Mouse (Mus musculus): ENCODE results near the gene Fgfr2.
A peak's percentile ranks its signal among the peaks of the same experiment; 100 is the strongest.

Fgfr2 gene

DNA sequence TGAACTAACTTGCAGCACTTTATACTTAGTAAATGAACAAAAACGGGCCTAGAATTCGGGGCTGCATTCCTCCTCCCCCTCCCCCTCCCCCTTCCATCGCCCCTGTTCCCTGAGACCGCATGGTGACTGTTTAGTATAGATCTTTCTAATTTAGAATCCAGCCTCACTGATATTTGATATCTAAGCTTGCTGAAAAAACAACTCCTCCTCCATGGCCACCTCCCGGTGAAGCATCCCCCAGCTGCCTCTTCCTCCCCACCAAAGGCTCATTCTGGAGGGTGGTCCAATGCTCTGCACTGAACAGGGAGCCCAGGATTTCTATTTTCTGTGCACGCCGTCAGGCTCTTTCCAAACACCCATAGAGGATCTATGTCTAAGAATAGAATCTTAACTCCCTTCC is 1804.8 kb downstream of the Fgfr2 start:
- no peak for DNase-seq (ENCODE audit: low spot score)

GRCm38 (mm10) chr7:131317587-131317986 is 1805.6 kb downstream of the Fgfr2 start:
- no peak for DNase-seq (ENCODE audit: low spot score)

- DNase-seq (ENCODE audit: low spot score) = no peak
These were observed 1808.7 kb downstream of the Fgfr2 start for GRCm38 (mm10) chr7:131314493-131314892.

- no peak for DNase-seq (ENCODE audit: low spot score)
These were observed 1816.4 kb downstream of the Fgfr2 start for GRCm38 (mm10) chr7:131306733-131307132.

DNA sequence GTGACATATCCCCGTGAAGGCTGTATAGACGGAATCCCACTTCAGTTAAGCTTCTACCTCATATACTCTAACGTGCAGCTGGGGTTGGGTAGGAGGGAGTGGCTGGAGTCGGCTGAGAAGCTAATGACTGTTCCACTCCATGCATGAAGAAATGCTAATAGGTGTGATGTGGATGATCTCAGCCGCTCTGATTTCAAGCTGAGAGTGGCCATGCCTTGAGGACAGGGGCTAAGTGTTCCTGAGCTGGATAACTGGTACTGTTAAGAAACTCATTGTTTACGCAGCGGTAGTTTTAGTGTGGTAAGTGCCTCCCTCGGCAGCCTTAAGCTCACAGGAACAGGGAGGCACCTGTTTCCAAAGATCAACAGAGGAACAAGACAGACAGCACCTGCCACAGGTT is 1819.8 kb downstream of the Fgfr2 start:
- DNase-seq (ENCODE audit: low spot score) = no peak

DNA sequence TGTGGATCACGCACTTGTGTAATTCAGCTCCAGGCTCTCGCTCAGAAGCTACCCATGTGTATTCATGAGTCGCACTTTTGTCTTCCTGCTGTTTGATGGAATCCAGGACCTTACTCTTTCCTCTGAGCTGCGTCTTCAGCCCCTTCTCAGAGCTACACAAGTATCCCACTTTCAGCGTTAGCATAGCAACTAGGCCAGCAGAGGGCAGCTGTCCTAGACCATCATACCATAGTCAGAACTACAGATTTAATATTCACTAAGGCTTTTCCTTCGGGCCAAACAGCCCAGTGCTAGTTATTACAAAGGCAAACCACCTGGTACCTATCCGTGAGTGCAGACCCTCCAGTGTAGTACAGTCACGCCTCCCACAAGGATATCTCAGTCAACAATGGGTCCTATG is 1826.0 kb downstream of the Fgfr2 start:
- no peak for DNase-seq (ENCODE audit: low spot score)

GRCm38 (mm10) chr7:131265851-131266250 is 1857.3 kb downstream of the Fgfr2 start:
- DNase-seq (ENCODE audit: low spot score) = no peak

GRCm38 (mm10) chr7:131264251-131264650 is 1858.9 kb downstream of the Fgfr2 start:
- no peak for DNase-seq (ENCODE audit: low spot score)

GRCm38 (mm10) chr7:131260946-131261345 is 1862.2 kb downstream of the Fgfr2 start:
- no peak for DNase-seq (ENCODE audit: low spot score)

- DNase-seq (ENCODE audit: low spot score) = no peak
These were observed 1865.8 kb downstream of the Fgfr2 start for GRCm38 (mm10) chr7:131257309-131257708.

DNA sequence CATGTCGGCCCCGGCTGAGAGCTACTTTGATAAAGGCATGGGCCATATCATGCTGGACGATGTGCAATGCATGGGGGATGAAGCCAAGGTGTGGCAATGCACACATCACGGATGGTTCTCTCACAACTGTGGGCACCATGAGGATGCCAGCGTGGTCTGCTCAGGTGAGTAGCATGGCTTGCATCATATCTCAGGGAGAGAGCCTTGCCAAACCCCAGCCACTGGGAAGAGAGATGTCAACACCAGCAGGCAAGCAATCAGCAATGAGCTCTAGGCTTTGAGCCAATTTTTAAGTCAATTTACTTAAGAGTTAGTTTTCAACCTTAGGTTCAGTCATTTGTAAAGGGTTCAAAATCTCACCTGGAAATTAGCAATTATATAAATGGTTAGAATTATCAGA is 1866.3 kb downstream of the Fgfr2 start:
- DNase-seq (ENCODE audit: low spot score) = no peak

DNA sequence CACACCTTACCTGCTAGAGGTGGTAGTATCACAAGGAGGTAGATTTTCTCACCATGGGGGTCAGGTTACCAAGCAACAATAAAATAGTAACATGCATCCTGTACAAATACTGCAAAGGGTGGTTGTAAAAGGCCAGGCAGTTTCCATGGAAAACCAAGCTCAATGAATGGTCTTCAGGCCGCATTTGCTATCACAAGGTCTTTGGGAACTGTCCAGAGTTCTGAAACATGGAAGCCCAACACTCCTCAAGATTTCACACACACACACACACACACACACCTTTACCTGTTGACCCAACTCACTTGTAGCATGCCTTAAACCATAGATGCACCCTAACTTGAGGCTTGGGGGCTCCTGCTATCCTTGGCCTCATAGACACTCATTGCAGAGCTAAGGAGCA is 1878.2 kb downstream of the Fgfr2 start:
- no peak for DNase-seq (ENCODE audit: low spot score)

- no peak for DNase-seq (ENCODE audit: low spot score)
These were observed 1887.1 kb downstream of the Fgfr2 start for GRCm38 (mm10) chr7:131236091-131236490.

- no peak for DNase-seq (ENCODE audit: low spot score)
These were observed 1900.1 kb downstream of the Fgfr2 start for GRCm38 (mm10) chr7:131223086-131223485.

GRCm38 (mm10) chr7:131187996-131188395 is 1935.2 kb downstream of the Fgfr2 start:
- no peak for DNase-seq (ENCODE audit: low spot score)

- DNase-seq (ENCODE audit: low spot score) = no peak
These were observed 1936.1 kb downstream of the Fgfr2 start for GRCm38 (mm10) chr7:131187047-131187446.

- no peak for DNase-seq (ENCODE audit: low spot score)
These were observed 1938.8 kb downstream of the Fgfr2 start for GRCm38 (mm10) chr7:131184339-131184738.

DNA sequence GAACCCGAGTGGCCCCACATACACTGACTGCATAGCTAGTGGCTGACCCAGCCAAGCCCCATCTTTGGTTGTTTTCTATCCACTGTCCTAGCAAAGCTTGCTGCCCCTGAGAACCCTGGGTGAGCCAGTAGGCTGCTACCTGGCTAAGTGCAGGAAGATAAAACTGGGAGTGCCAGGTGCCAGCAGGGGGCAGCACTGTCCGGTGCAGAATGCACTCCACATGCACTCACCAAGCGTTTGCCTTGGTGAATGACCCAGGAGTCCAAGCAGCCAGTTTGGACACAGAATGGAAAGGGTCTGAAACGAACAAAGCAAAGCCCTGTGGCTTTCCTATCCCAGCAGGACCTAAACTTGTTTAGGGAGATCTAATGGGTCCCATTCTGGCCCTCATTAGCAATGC is 1940.5 kb downstream of the Fgfr2 start:
- peak; percentile 6 for DNase-seq (ENCODE audit: low spot score)

GRCm38 (mm10) chr7:131174121-131174520 is 1949.0 kb downstream of the Fgfr2 start, which contains the start of gene 5430419D17Rik:
Gene 5430419D17Rik, plus strand, starts transcription at chr7:131174402.
- DNase-seq (ENCODE audit: low spot score) = no peak

- no peak for DNase-seq (ENCODE audit: low spot score)
These were observed 1954.1 kb downstream of the Fgfr2 start for GRCm38 (mm10) chr7:131169099-131169498.

- DNase-seq (ENCODE audit: low spot score) = no peak
These were observed 1955.4 kb downstream of the Fgfr2 start for GRCm38 (mm10) chr7:131167771-131168170.

- no peak for DNase-seq (ENCODE audit: low spot score)
These were observed 1960.9 kb downstream of the Fgfr2 start for GRCm38 (mm10) chr7:131162251-131162650.

GRCm38 (mm10) chr7:131153044-131153443 is 1970.1 kb downstream of the Fgfr2 start:
- DNase-seq (ENCODE audit: low spot score) = no peak

DNA sequence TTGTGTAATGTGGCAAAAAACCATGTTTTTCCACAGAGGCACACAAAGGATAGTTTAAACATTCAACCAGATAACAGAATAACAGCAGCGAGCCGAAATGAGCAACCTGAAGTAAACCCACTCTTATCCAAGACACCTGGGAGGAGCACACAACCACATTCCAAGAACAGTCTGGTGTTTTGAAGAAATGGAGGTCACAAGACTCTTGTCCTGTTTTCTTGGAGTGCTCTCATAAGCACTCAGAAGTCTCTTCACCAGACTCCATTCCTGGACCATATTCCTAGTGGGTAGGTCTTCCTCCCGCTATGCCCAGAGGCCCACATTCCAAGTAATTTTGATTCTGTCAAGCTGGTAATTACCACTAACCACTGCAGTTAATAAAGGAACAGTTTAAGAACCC is 1973.0 kb downstream of the Fgfr2 start:
- DNase-seq (ENCODE audit: low spot score) = no peak

DNA sequence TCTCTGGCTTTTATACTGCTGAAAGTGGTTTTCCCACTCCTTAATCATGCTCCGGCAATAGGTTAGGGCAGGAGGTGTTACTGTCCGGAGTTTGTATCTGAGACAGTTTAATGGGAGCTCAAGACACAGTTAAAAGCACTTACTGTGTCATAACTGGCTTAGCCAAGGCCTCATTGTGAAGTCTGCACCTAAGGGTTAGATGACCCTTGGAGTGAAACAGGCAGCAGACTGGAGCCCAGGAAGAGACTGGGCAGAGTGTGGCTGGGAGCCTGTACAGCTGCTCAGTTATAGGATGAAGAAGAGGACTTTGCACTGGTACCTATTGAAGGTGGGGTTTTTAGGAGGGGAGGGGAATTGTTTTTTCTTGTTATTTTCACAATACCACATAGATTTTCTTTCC is 1976.9 kb downstream of the Fgfr2 start, which contains the start of gene 4933402N03Rik:
TSS of gene 4933402N03Rik (minus strand) at position 101 of the 400 bp plus-strand sequence.
- DNase-seq (ENCODE audit: low spot score) = no peak

Measured in ovary, postnatal 14 days (tissue).